Mouse (Mus musculus) limb, embryonic 11.5 days (tissue): ENCODE measurements around the gene Lrrc8e. TPM values are rescaled to one million over a fixed set of nuclear protein-coding genes. Genes with fewer than 3 reads are reported as not detected.

Experiments used
- ATAC-seq: fragments of 200-750 bp; cut with Nextera tagmentation; 2 replicates; pipeline ENCODE4 v1.8.0; 2017; ENCODE audit warnings: low read depth; ENCODE audit not compliant: insufficient number of reproducible peaks, low FRiP score, low TSS enrichment
- DNase-seq: peaks from one replicate; pipeline ENCODE4 v3.0.0-alpha.2; 2015; ENCODE audit warnings: low spot score
- H3K27ac ChIP-seq: fragments of 300-500 bp; sonication (generic); replicated peaks from 2 replicates; pipeline ENCODE4 v1.5.1; 2014; ENCODE audit warnings: low read depth, mild to moderate bottlenecking, low read length
- H3K27me3 ChIP-seq: fragments of 300-500 bp; sonication (generic); 2 replicates; pipeline ENCODE4 v1.6.1; 2014; ENCODE audit warnings: mild to moderate bottlenecking, low read length, mixed read lengths; ENCODE audit not compliant: control insufficient read depth, insufficient read depth
- H3K36me3 ChIP-seq: fragments of 300-500 bp; sonication (generic); 2 replicates; pipeline ENCODE4 v1.6.1; 2014; ENCODE audit warnings: mild to moderate bottlenecking, low read length, moderate library complexity, mixed read lengths; ENCODE audit not compliant: control insufficient read depth, insufficient read depth
- H3K4me1 ChIP-seq: fragments of 300-500 bp; sonication (generic); 2 replicates; pipeline ENCODE4 v1.6.1; 2014; ENCODE audit warnings: low read length, mixed read lengths; ENCODE audit not compliant: control insufficient read depth, insufficient read depth
- H3K4me2 ChIP-seq: fragments of 300-500 bp; sonication (generic); 2 replicates; pipeline ENCODE4 v1.6.1; 2014; ENCODE audit warnings: low read depth, mild to moderate bottlenecking, moderate library complexity; ENCODE audit not compliant: severe bottlenecking
- H3K4me3 ChIP-seq: fragments of 300-500 bp; sonication (generic); 2 replicates; pipeline ENCODE4 v1.5.1; 2014; ENCODE audit warnings: low read depth, low read length
- H3K9ac ChIP-seq: fragments of 300-500 bp; sonication (generic); 2 replicates; pipeline ENCODE4 v1.6.1; 2014; ENCODE audit warnings: mild to moderate bottlenecking, low read length
- H3K9me3 ChIP-seq: fragments of 300-500 bp; sonication (generic); 2 replicates; pipeline ENCODE4 v1.6.1; 2016; ENCODE audit warnings: low read length; ENCODE audit not compliant: control insufficient read depth
- WGBS: fragments of 180-500 bp; shearing (Covaris S2); extraction: QIAGEN DNeasy Blood & Tissue Kit; methylation state at CpG from one replicate; pipeline ENCODE4 v1.1.7; 2014; 5-methylcytosine and 5-hydroxymethylcytosine counted together
- polyA plus RNA-seq: library from polyadenylated mRNA; unstranded; fragments of >200 nt; fragmentation: Nextera tagmentation; extraction: Ambion mirVana; gene quantifications from 2 replicates; pipeline ENCODE4 v1.2.1, GENCODE M21; 2014

Lrrc8e gene
- polyA plus RNA-seq, 1 experiment from 2014 or later = 0.13 TPM

DNA sequence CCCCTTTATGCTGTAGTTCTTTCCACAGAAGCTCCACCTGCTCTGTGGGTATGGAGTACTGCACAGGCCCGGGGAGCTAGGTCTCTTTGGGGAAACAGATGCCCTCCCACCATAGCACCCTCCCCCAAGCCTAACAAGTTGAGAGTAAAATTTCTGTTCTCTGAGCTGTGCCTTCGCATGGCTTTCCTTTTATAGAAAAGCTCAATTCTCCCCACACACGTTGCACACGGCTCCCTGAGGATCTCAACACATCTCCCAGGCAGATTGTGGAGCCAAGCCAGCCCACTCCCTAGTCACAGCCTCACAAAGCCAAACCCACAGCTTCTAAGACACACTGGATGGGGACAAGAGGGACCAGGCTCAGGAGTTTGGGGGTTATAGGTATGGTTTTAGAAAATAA, 30.3 kb downstream of the Lrrc8e start:
- no peak for DNase-seq
- H3K4me2 ChIP-seq = no peak overlapping the region; the same call in 1 of the 2 replicates
- H3K27ac ChIP-seq = no peak overlapping the region
- no peak for ATAC-seq
- 73% methylated on average over 4 of the region's 4 CpGs for WGBS
- no peaks in the 10 kb centered on the region for H3K27me3 ChIP-seq
- H3K4me3 ChIP-seq = no peak overlapping the region
- peaks cover 18% of the 10 kb centered on the region; the same call in 1 of the 2 replicates for H3K4me1 ChIP-seq
- no peaks in the 10 kb centered on the region; the same call in 1 of the 2 replicates for H3K9me3 ChIP-seq
- H3K36me3 ChIP-seq = peaks cover 7% of the 10 kb centered on the region
- H3K9ac ChIP-seq = no peak overlapping the region; the same call in 1 of the 2 replicates

DNA sequence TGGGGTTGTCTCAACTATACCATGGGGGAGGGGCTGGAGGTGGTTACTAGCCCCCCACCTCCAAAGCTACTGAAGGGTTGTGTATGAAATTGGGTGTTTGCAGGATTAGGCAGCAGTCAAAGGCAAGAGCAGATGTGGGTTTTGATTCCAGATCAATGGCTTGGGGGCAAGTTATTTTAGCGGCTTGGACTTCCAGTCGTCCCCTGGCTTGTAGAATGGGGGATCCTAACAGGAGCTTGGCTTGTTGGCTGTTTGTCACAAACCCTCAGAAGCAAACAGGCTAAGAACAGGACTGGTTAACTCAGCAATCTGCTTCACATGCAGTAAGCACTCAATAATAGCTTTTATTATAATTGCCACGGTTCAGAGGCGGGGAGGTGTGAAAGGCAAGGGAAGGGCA, 30.7 kb downstream of the Lrrc8e start:
- DNase-seq (no peak), ATAC-seq (no peak)
- H3K4me3 ChIP-seq = no peak overlapping the region
- H3K4me2 ChIP-seq = peak overlapping the region; percentile 48
- WGBS = 85% methylated on average over 4 of the region's 4 CpGs
- H3K27me3 ChIP-seq = no peaks in the 10 kb centered on the region
- H3K27ac ChIP-seq = no peak overlapping the region
- peaks cover 7% of the 10 kb centered on the region for H3K36me3 ChIP-seq
- H3K9ac ChIP-seq = no peak overlapping the region; the same call in 1 of the 2 replicates
- no peaks in the 10 kb centered on the region; the same call in 1 of the 2 replicates for H3K9me3 ChIP-seq
- H3K4me1 ChIP-seq = peaks cover 18% of the 10 kb centered on the region; the same call in 1 of the 2 replicates

DNA sequence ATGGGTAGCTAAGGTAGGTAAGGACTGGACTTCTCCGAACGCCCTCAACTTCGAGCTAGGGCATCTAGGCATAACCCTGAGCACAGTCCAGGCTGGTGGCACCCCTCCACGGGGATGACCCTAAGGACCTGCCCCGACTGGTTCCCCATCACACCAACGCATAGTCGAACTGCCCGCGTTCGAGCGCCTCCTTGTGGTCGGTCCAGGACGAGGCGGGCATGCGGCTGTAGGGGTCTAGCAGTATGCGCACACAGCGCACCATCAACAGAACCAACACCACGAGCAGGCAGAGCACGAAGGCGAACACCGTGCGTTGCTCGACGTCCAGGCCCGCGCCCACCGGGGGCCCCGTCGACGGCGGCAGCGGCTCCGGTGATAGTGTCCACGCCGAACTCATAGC, 31.6 kb downstream of the Lrrc8e start:
- Histone ChIP-seq H3K36me3 (peaks cover 8% of the 10 kb centered on the region), H3K27me3 (no peaks in the 10 kb centered on the region), H3K4me2 (peak overlapping the region; percentile 48), H3K9me3 (no peaks in the 10 kb centered on the region; the same call in 1 of the 2 replicates), H3K9ac (peak overlapping the region; percentile 94), H3K27ac (peak overlapping the region; percentile 87), H3K4me1 (peaks cover 18% of the 10 kb centered on the region; the same call in 1 of the 2 replicates), H3K4me3 (peak overlapping the region; percentile 89)
- 2% methylated on average over 35 of the region's 35 CpGs for WGBS
- ATAC-seq = peak; percentile 45
- peak; percentile 95 for DNase-seq

DNA sequence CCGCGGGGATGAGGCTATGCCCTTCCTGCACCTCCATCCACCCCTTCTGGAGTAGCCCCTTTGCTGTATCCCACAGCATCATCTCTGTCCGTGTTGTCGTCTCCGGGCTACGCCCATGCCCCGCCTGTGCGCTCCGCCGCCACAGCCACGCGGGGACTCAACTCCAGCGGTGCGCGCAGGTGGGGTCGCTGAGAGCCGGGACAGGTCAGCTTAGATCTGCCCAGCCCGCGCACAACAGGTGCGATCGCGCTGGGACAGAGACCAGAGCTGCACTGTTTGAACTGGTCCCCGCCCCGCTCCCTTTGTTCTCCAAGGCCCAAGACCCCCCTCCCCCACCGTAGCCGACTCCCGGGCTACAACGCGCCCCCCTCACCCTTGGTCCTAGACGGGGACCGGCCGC, 32.1 kb downstream of the Lrrc8e start:
- Histone ChIP-seq H3K4me1 (peaks cover 18% of the 10 kb centered on the region; the same call in 1 of the 2 replicates), H3K36me3 (peaks cover 8% of the 10 kb centered on the region), H3K27ac (peak overlapping the region; percentile 87), H3K4me2 (peak overlapping the region; percentile 48), H3K9ac (peak overlapping the region; percentile 94), H3K4me3 (peak overlapping the region; percentile 89), H3K27me3 (no peaks in the 10 kb centered on the region), H3K9me3 (no peaks in the 10 kb centered on the region; the same call in 1 of the 2 replicates)
- under 1% methylated on average over 32 of the region's 32 CpGs for WGBS
- peak; percentile 68 for ATAC-seq
- peak; percentile 86 for DNase-seq

DNA sequence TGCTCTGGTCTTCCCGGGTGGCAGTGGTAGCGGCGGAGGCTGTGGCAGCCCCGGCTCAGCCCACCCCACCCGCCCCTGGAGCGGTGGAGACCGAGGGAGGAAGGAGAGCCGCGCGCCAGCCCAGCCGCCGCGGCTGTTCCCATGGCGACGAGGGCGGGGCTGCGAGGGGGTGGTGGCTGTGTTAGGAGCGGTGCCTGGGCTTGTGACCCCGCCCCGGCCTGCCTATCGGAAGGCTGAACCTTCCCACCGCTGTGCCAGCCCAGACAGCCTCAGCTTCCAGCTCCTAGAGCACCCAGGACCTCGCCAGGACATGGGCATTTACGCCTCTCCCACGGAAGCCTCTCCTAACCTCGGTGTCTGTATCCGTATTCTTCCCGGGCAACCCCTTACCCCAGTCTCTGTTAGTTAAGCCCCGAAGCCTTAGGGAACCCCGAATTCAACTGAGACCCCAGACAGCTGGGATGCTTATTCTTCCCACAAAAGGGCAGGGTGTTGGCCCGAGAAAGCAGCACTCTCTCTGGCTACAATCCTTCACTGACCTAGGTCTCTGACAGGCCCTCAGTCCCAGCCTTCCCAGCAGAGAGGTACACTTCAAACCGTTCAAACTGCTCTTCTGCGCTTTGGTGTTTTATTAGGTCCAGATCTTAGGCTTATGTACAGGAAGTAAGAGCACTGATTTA, 32.6 kb downstream of the Lrrc8e start, which contains the start of gene Ctxn1:
Gene Ctxn1, minus strand, starts transcription at position 150 of the 680 bp plus-strand sequence.
- H3K36me3 ChIP-seq = peaks cover 8% of the 10 kb centered on the region
- peak within 1 kb of the TSS; percentile 89 for H3K4me3 ChIP-seq
- 7% methylated on average over 28 of the region's 33 CpGs for WGBS
- no peaks in the 10 kb centered on the region for H3K27me3 ChIP-seq
- H3K4me1 ChIP-seq = peaks cover 14% of the 10 kb centered on the region; the same call in 1 of the 2 replicates
- no peaks in the 10 kb centered on the region; the same call in 1 of the 2 replicates for H3K9me3 ChIP-seq
- H3K9ac ChIP-seq = peak within 1 kb of the TSS; percentile 94
- peak within 1 kb of the TSS; percentile 87 for H3K27ac ChIP-seq
- H3K4me2 ChIP-seq = peak within 1 kb of the TSS; percentile 48
- ATAC-seq (peak; percentile 91), DNase-seq (peak; percentile 98)

DNA sequence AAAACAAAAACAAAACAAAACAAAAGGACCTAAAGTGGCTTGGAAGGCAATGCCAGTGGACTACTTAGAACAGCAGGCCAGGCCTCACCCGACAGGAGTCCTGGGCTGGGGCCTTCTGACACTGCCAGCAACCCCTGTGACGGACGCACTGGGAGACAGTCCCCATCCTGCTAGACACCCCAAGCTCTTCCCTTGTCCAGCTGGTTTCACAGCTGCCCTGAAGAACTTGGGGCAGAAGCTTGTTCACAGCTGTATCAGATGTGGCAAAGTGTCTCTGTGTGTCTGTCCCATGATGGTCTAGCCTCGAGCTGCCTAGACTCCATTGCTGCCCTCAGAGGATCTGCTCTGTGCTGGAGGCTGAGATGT, 33.2 kb downstream of the Lrrc8e start:
- Histone ChIP-seq H3K36me3 (peaks cover 8% of the 10 kb centered on the region), H3K4me1 (peaks cover 14% of the 10 kb centered on the region; the same call in 1 of the 2 replicates), H3K27ac (no peak overlapping the region), H3K9me3 (no peaks in the 10 kb centered on the region; the same call in 1 of the 2 replicates), H3K4me3 (no peak overlapping the region), H3K4me2 (no peak overlapping the region), H3K9ac (no peak overlapping the region), H3K27me3 (no peaks in the 10 kb centered on the region)
- 77% methylated on average over 4 of the region's 4 CpGs for WGBS
- no peak for DNase-seq
- no peak for ATAC-seq

DNA sequence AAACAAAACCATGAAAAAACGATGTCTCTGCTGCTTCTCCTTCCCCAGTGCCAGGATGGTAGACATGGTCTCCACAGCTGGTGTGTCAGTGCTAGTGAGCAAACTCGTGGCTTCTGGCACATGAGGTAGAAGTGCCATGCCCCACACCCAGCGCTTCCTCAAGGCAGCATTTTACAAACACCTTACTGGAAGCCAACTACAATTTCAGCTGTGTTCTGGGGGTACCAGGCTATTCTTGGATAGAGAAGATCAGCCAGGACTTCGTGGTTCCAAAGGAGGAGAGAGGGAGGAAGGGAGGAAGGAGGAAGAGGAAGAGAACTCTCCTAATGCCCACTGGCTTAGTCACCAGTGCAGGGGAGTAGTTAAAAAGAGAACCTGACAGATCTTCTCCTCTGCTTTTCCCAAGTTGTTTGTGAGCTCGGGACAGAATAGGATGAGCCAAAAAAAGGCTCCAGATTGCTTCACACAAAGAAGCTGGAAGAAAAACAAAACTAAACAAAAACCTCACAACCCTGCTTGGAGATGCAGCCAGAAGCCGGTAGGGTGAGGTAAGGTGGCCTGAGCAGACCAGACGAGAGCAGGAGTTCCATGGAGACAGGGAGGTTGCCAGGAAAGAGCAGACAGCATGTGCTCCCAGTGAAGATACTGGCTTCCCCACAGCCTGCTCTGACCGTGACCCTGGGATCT, 36.6 kb downstream of the Lrrc8e start:
- 90% methylated on average over 8 of the region's 8 CpGs for WGBS

DNA sequence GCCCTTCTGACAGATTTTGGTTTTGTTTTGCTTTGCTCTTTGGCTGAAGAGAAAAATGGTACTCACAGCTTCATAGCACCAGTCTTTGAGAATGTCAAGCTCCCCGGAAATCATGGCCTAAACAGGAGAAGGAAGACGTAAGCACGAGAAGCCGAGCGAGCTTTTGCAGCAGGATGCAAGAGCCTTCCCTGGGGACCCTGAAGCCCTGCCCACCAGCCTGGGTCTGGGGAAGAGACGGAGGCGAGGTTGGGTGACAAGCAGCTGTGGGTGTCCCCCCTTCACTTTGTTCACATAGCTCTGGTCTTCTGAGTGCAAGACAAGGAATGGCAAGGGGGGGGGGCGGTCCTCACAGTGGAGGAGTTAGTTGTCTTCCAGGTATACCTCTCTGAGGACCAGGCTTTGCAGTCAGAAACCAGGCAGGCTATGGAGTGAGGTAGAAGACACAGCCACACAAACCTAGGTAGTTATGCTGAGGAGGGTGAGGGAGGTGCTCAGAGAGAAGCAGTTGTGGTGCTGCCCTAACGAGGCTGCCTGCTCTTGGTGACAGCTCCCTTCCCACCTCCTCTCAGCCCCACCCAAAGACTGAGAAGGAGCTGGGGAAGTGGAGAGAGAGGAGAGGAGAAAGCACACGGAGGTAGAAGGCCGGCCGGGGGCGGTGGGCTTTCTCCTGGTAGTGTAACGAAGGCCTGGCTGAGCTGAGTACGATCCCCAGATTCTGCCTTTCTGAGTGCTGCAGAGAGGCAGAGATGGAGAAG, 38.7 kb downstream of the Lrrc8e start:
- no peak overlapping the region for H3K4me2 ChIP-seq
- peaks cover 38% of the 10 kb centered on the region for H3K36me3 ChIP-seq
- no peak overlapping the region for H3K27ac ChIP-seq
- H3K4me3 ChIP-seq = no peak overlapping the region
- H3K4me1 ChIP-seq = no peaks in the 10 kb centered on the region
- ATAC-seq = no peak
- WGBS = 93% methylated on average over 15 of the region's 15 CpGs
- no peaks in the 10 kb centered on the region for H3K27me3 ChIP-seq
- no peak overlapping the region for H3K9ac ChIP-seq
- no peaks in the 10 kb centered on the region for H3K9me3 ChIP-seq
- DNase-seq = no peak

More for the DNA sequence above, 36.6 kb downstream of the Lrrc8e start:
- no peak overlapping the region for H3K27ac ChIP-seq
- no peak overlapping the region for H3K4me3 ChIP-seq
- no peaks in the 10 kb centered on the region for H3K27me3 ChIP-seq
- H3K4me2 ChIP-seq = no peak overlapping the region
- no peak overlapping the region for H3K9ac ChIP-seq
- H3K9me3 ChIP-seq = no peaks in the 10 kb centered on the region
- 0 out of 2 replicates have a peak, but pooled peaks cover 4% of the 10 kb centered on the region for H3K4me1 ChIP-seq
- DNase-seq = no peak
- peaks cover 30% of the 10 kb centered on the region for H3K36me3 ChIP-seq
- no peak for ATAC-seq
